Mouse (Mus musculus): ENCODE data around the gene Cabcoco1.

Cabcoco1 gene

GRCm38 (mm10) chr10:68541139-68541942 is at the start of gene Cabcoco1:
TSS of gene Cabcoco1 (minus strand) at chr10:68541896.
- DNase-seq (ENCODE audit: low spot score in 2 of 2): peak; percentile 51 to 52

GRCm38 (mm10) chr10:68589530-68590252 is 48.0 kb upstream of the Cabcoco1 start:
- DNase-seq (ENCODE audit: low spot score in 2 of 2): no peak

GRCm38 (mm10) chr10:68587416-68588040 is 45.8 kb upstream of the Cabcoco1 start:
- DNase-seq (ENCODE audit: low spot score in 2 of 2): no peak

GRCm38 (mm10) chr10:68577321-68577720 is 35.6 kb upstream of the Cabcoco1 start:
- DNase-seq (ENCODE audit: low spot score in 2 of 2): no peak

- no peak for DNase-seq (ENCODE audit: low spot score in 2 of 2)
Measured at GRCm38 (mm10) chr10:68568172-68568571, 26.5 kb upstream of the Cabcoco1 start.

- DNase-seq (ENCODE audit: low spot score in 2 of 2): no peak
Measured at GRCm38 (mm10) chr10:68562344-68562743, 20.6 kb upstream of the Cabcoco1 start.

- DNase-seq (ENCODE audit: low spot score in 2 of 2): no peak
Measured at GRCm38 (mm10) chr10:68558828-68559219, 17.1 kb upstream of the Cabcoco1 start.

- peak; percentile 11 to 46 for DNase-seq (ENCODE audit: low spot score in 2 of 2)
Measured at GRCm38 (mm10) chr10:68558105-68558827, 16.6 kb upstream of the Cabcoco1 start.

- DNase-seq (ENCODE audit: low spot score in 2 of 2): no peak
Measured at GRCm38 (mm10) chr10:68553677-68554076, 12.0 kb upstream of the Cabcoco1 start.

- no peak for DNase-seq (ENCODE audit: low spot score in 2 of 2)
Measured at GRCm38 (mm10) chr10:68552556-68552955, 10.9 kb upstream of the Cabcoco1 start.

GRCm38 (mm10) chr10:68551316-68551715 is 9.6 kb upstream of the Cabcoco1 start:
- no peak for DNase-seq (ENCODE audit: low spot score in 2 of 2)

GRCm38 (mm10) chr10:68550668-68551267 is 9.1 kb upstream of the Cabcoco1 start:
- no peak for DNase-seq (ENCODE audit: low spot score in 2 of 2)

- DNase-seq (ENCODE audit: low spot score in 2 of 2): no peak
Measured at GRCm38 (mm10) chr10:68543107-68543506, 1.4 kb upstream of the Cabcoco1 start.

- no peak for DNase-seq (ENCODE audit: low spot score in 2 of 2)
Measured at GRCm38 (mm10) chr10:68541943-68542420, 286 bp upstream of the Cabcoco1 start.

- no peak for DNase-seq (ENCODE audit: low spot score in 2 of 2)
Measured at GRCm38 (mm10) chr10:68540612-68541011, 1.1 kb downstream of the Cabcoco1 start.

- DNase-seq (ENCODE audit: low spot score in 2 of 2): no peak
Measured at GRCm38 (mm10) chr10:68537261-68537950, 4.3 kb downstream of the Cabcoco1 start.

GRCm38 (mm10) chr10:68529364-68530049 is 12.2 kb downstream of the Cabcoco1 start:
- no peak for DNase-seq (ENCODE audit: low spot score in 2 of 2)

- no peak for DNase-seq (ENCODE audit: low spot score in 2 of 2)
Measured at GRCm38 (mm10) chr10:68528958-68529357, 12.7 kb downstream of the Cabcoco1 start.

GRCm38 (mm10) chr10:68522106-68522505 is 19.6 kb downstream of the Cabcoco1 start:
- no peak for DNase-seq (ENCODE audit: low spot score in 2 of 2)

- no peak for DNase-seq (ENCODE audit: low spot score in 2 of 2)
Measured at GRCm38 (mm10) chr10:68512433-68513019, 29.2 kb downstream of the Cabcoco1 start.
